Mouse (Mus musculus) kidney, embryonic 16.5 days (tissue): ENCODE measurements around the gene Lingo4. TPM values are rescaled to one million over a fixed set of nuclear protein-coding genes. Genes with fewer than 3 reads are reported as not detected.
A peak's percentile ranks its signal among the peaks of the same experiment; 100 is the strongest.

Experiments used
- ATAC-seq: fragments of 200-750 bp; cut with Nextera tagmentation; 2 replicates; pipeline ENCODE4 v1.8.0; 2017; ENCODE audit warnings: moderate TSS enrichment; ENCODE audit not compliant: low FRiP score, low TSS enrichment
- H3K27ac ChIP-seq: fragments of 300-500 bp; sonication (generic); 2 replicates; pipeline ENCODE4 v1.5.1; 2014; ENCODE audit warnings: low read length
- H3K27me3 ChIP-seq: fragments of 300-500 bp; sonication (generic); 2 replicates; pipeline ENCODE4 v1.6.1; 2014; ENCODE audit warnings: low read length, control low read depth, mixed read lengths; ENCODE audit not compliant: insufficient read depth
- H3K36me3 ChIP-seq: fragments of 300-500 bp; sonication (generic); 2 replicates; pipeline ENCODE4 v1.6.1; 2014; ENCODE audit warnings: low read length, control low read depth, mixed read lengths; ENCODE audit not compliant: insufficient read depth
- H3K4me1 ChIP-seq: fragments of 300-500 bp; sonication (generic); 2 replicates; pipeline ENCODE4 v1.6.1; 2014; ENCODE audit warnings: low read length, control low read depth, mixed read lengths; ENCODE audit not compliant: insufficient read depth
- H3K4me2 ChIP-seq: fragments of 300-500 bp; sonication (generic); replicated peaks from 2 replicates; pipeline ENCODE4 v1.6.1; 2014; ENCODE audit warnings: low read depth, low read length
- H3K4me3 ChIP-seq: fragments of 300-500 bp; sonication (generic); 2 replicates; pipeline ENCODE4 v1.5.1; 2014; ENCODE audit warnings: mild to moderate bottlenecking, low read length
- H3K9ac ChIP-seq: fragments of 300-500 bp; sonication (generic); replicated peaks from 2 replicates; pipeline ENCODE4 v1.6.1; 2014; ENCODE audit warnings: low read length
- H3K9me3 ChIP-seq: fragments of 300-500 bp; sonication (generic); 2 replicates; pipeline ENCODE4 v1.6.1; 2016; ENCODE audit warnings: low read length, control low read depth
- WGBS: fragments of 180-500 bp; shearing (Covaris S2); extraction: QIAGEN DNeasy Blood & Tissue Kit; methylation state at CpG from one replicate; pipeline ENCODE4 v1.1.7; 2014; 5-methylcytosine and 5-hydroxymethylcytosine counted together
- polyA plus RNA-seq: library from polyadenylated mRNA; unstranded; fragments of >200 nt; fragmentation: Nextera tagmentation; extraction: Ambion mirVana; gene quantifications from 2 replicates; pipeline ENCODE4 v1.2.1, GENCODE M21; 2015

The Lingo4 gene
- 0.23 and 0.44 TPM in 2 replicates for polyA plus RNA-seq

GRCm38 (mm10) chr3:94398217-94398616 is at the start of gene Lingo4:
Lingo4 (plus strand) TSS chr3:94398517.
- Histone ChIP-seq H3K4me2 (peak within 1 kb of the TSS; percentile 59), H3K36me3 (no peaks in the 10 kb centered on the region), H3K27ac (no peak within 1 kb of the TSS), H3K4me1 (no peaks in the 10 kb centered on the region; the same call in 1 of the 2 replicates), H3K9ac (peak within 1 kb of the TSS; percentile 48), H3K9me3 (no peaks in the 10 kb centered on the region), H3K27me3 (peaks cover 32% of the 10 kb centered on the region), H3K4me3 (peak within 1 kb of the TSS; percentile 35)
- no peak for ATAC-seq
- 74% methylated on average over 6 of the region's 6 CpGs for WGBS

GRCm38 (mm10) chr3:94360812-94361211 is 37.5 kb upstream of the Lingo4 start:
- ATAC-seq: no peak
- Histone ChIP-seq H3K4me3 (no peak overlapping the region), H3K9ac (no peak overlapping the region), H3K4me2 (no peak overlapping the region), H3K4me1 (0 out of 2 replicates have a peak, but pooled peaks cover 5% of the 10 kb centered on the region), H3K27me3 (peaks cover 23% of the 10 kb centered on the region), H3K36me3 (no peaks in the 10 kb centered on the region), H3K9me3 (no peaks in the 10 kb centered on the region), H3K27ac (no peak overlapping the region)
- 6% methylated on average over 1 of the region's 1 CpGs for WGBS

- H3K27me3 ChIP-seq: peaks cover 26% of the 10 kb centered on the region
- 0 out of 2 replicates have a peak, but pooled peaks cover 5% of the 10 kb centered on the region for H3K4me1 ChIP-seq
- H3K9ac ChIP-seq: peak within 1 kb of the TSS; percentile 78
- no peak for ATAC-seq
- no peaks in the 10 kb centered on the region for H3K36me3 ChIP-seq
- H3K4me2 ChIP-seq: peak within 1 kb of the TSS; percentile 91
- no peak within 1 kb of the TSS for H3K27ac ChIP-seq
- H3K4me3 ChIP-seq: peak within 1 kb of the TSS; percentile 58
- WGBS: 57% methylated on average over 7 of the region's 7 CpGs
- no peaks in the 10 kb centered on the region for H3K9me3 ChIP-seq
Observed at GRCm38 (mm10) chr3:94362138-94362537, 36.2 kb upstream of the Lingo4 start, which contains the start of gene C2cd4d. C2cd4d (plus strand) TSS chr3:94362438.

GRCm38 (mm10) chr3:94363291-94364153 is 34.8 kb upstream of the Lingo4 start:
- H3K27ac ChIP-seq: no peak overlapping the region
- WGBS: 5% methylated on average over 94 of the region's 97 CpGs

GRCm38 (mm10) chr3:94364154-94364526 is 34.2 kb upstream of the Lingo4 start:
- H3K9ac ChIP-seq: peak overlapping the region; percentile 78
- 0 out of 2 replicates have a peak, but pooled peaks cover 5% of the 10 kb centered on the region for H3K4me1 ChIP-seq
- H3K9me3 ChIP-seq: no peaks in the 10 kb centered on the region
- peak; percentile 56; the same call in 1 of the 2 replicates for ATAC-seq
- no peaks in the 10 kb centered on the region for H3K36me3 ChIP-seq
- peaks cover 26% of the 10 kb centered on the region for H3K27me3 ChIP-seq
- peak overlapping the region; percentile 91 for H3K4me2 ChIP-seq
- H3K4me3 ChIP-seq: peak overlapping the region; percentile 58
- H3K27ac ChIP-seq: no peak overlapping the region
- 6% methylated on average over 14 of the region's 23 CpGs for WGBS

More at GRCm38 (mm10) chr3:94363291-94364153, 34.8 kb upstream of the Lingo4 start:
- peak; percentile 80 for ATAC-seq
- H3K4me2 ChIP-seq: peak overlapping the region; percentile 91
- 0 out of 2 replicates have a peak, but pooled peaks cover 5% of the 10 kb centered on the region for H3K4me1 ChIP-seq
- peak overlapping the region; percentile 78 for H3K9ac ChIP-seq
- H3K27me3 ChIP-seq: peaks cover 26% of the 10 kb centered on the region
- no peaks in the 10 kb centered on the region for H3K36me3 ChIP-seq
- H3K9me3 ChIP-seq: no peaks in the 10 kb centered on the region
- peak overlapping the region; percentile 58 for H3K4me3 ChIP-seq

GRCm38 (mm10) chr3:94366761-94367160 is 31.6 kb upstream of the Lingo4 start:
- Histone ChIP-seq H3K4me3 (no peak overlapping the region), H3K4me1 (peaks cover 9% of the 10 kb centered on the region), H3K4me2 (no peak overlapping the region), H3K27ac (no peak overlapping the region), H3K9me3 (no peaks in the 10 kb centered on the region), H3K9ac (no peak overlapping the region), H3K27me3 (peaks cover 26% of the 10 kb centered on the region), H3K36me3 (no peaks in the 10 kb centered on the region)
- no peak for ATAC-seq
- WGBS: 22% methylated on average over 3 of the region's 3 CpGs

- no peak overlapping the region for H3K27ac ChIP-seq
- no peak overlapping the region for H3K4me3 ChIP-seq
- H3K4me2 ChIP-seq: no peak overlapping the region
- no peak overlapping the region for H3K9ac ChIP-seq
- H3K9me3 ChIP-seq: no peaks in the 10 kb centered on the region
- H3K36me3 ChIP-seq: no peaks in the 10 kb centered on the region
- peaks cover 22% of the 10 kb centered on the region for H3K27me3 ChIP-seq
- H3K4me1 ChIP-seq: peaks cover 14% of the 10 kb centered on the region
- ATAC-seq: no peak
- WGBS: 81% methylated on average over 6 of the region's 6 CpGs
Observed at GRCm38 (mm10) chr3:94367511-94367910, 30.8 kb upstream of the Lingo4 start.

GRCm38 (mm10) chr3:94368631-94369030 is 29.7 kb upstream of the Lingo4 start:
- Histone ChIP-seq H3K4me2 (no peak overlapping the region), H3K27me3 (peaks cover 12% of the 10 kb centered on the region), H3K9me3 (no peaks in the 10 kb centered on the region), H3K27ac (no peak overlapping the region), H3K4me3 (no peak overlapping the region), H3K4me1 (peaks cover 19% of the 10 kb centered on the region), H3K36me3 (no peaks in the 10 kb centered on the region), H3K9ac (no peak overlapping the region)
- 67% methylated on average over 6 of the region's 6 CpGs for WGBS
- ATAC-seq: no peak

- Histone ChIP-seq H3K4me3 (no peak overlapping the region), H3K27me3 (peaks cover 4% of the 10 kb centered on the region; the same call in 1 of the 2 replicates), H3K9ac (no peak overlapping the region), H3K4me1 (peaks cover 22% of the 10 kb centered on the region), H3K9me3 (no peaks in the 10 kb centered on the region), H3K36me3 (no peaks in the 10 kb centered on the region), H3K4me2 (no peak overlapping the region), H3K27ac (no peak overlapping the region)
- 43% methylated on average over 2 of the region's 2 CpGs for WGBS
- no peak for ATAC-seq
Observed at GRCm38 (mm10) chr3:94369709-94370108, 28.6 kb upstream of the Lingo4 start.

- H3K4me1 ChIP-seq: peaks cover 22% of the 10 kb centered on the region
- peak overlapping the region; percentile 5; the same call in 1 of the 2 replicates for H3K4me3 ChIP-seq
- peak; percentile 64; the same call in 1 of the 2 replicates for ATAC-seq
- H3K27ac ChIP-seq: 0 out of 2 replicates have a peak overlapping the region, but pooled peaks have one; percentile 32
- H3K36me3 ChIP-seq: no peaks in the 10 kb centered on the region
- no peaks in the 10 kb centered on the region for H3K27me3 ChIP-seq
- H3K9me3 ChIP-seq: no peaks in the 10 kb centered on the region
- H3K4me2 ChIP-seq: peak overlapping the region; percentile 40
- WGBS: 1% methylated on average over 11 of the region's 11 CpGs
- H3K9ac ChIP-seq: peak overlapping the region; percentile 55
Observed at GRCm38 (mm10) chr3:94371637-94372036, 26.7 kb upstream of the Lingo4 start.
